Mouse (Mus musculus) cerebellum, adult (tissue): ENCODE data around the gene Gng2.
A peak's percentile ranks its signal among the peaks of the same experiment; 100 is the strongest.

ENCODE experiments used
- ATAC-seq: cut with Nextera tagmentation; 2 replicates; pipeline ENCODE4 v1.9.2; 2017; ENCODE audit warnings: mild to moderate bottlenecking, moderate library complexity, mixed read lengths; ENCODE audit not compliant: insufficient number of reproducible peaks, low FRiP score, low TSS enrichment

The Gng2 gene

GRCm38 (mm10) chr14:19977271-19978024 is at the start of gene Gng2:
Gene Gng2 (minus strand): TSS chr14:19977627.
- ATAC-seq, result peak; percentile 27

DNA sequence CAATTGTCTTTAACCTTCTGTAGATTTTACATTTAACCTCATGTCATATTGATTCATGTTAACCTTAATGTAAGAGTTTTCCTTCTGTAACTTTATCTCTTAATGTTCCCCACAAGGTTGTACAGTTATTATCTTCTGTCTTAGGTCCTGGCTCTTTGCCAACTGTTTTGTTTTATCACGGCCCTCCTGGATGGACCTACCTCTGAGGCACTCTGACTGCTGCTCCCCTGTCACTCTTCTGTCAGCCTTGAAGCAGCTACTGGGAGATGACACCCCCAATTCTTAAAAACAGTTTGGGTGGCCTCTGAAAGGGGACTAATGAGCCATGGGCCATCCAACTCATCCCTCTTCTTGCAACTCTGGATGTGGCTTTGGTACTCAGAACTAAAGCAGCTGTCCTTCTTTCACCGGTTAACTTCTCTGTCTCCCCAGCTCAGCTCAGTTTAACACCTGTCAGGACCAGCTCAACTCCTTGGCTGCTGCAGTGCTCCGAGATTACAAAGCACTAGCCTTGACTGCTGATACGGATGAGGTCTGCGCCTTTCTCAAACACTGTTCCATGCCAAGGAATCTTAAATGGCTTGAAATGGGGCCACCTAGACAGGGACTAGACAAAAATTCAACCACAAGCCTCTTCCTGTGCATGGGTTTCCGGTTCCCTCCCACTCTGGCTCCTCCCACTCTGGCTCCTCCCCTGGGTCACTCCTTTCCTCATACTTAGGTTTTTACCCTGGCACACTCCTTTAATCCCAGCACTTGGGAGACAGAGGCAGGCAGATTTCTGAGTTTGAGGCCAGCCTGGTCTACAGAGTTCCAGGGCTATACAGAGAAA is 47.7 kb upstream of the Gng2 start:
- no peak for ATAC-seq

GRCm38 (mm10) chr14:20023939-20024338 is 46.5 kb upstream of the Gng2 start:
- no peak for ATAC-seq

DNA sequence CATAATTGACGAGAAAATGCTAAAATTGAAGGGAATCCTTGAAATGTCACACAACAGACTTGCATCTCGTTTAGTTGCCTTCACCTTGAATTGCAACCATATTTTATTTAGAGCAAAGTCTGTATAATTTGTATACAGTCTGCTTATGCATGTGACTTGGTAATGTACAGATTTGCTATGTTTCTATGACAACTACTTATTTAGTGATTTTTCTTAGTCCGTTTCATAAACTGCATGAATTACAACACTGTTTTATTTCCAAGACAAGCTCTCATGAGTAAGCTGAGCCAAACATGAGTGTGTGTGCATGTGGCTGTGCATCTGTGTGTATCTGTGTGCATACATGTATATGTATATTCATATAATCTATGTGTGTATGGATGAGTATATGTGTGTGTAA is 42.1 kb upstream of the Gng2 start:
- no peak for ATAC-seq

GRCm38 (mm10) chr14:20012506-20013275 is 35.3 kb upstream of the Gng2 start:
- no peak for ATAC-seq

- ATAC-seq, result no peak
Measured at GRCm38 (mm10) chr14:20007446-20007845, 30.0 kb upstream of the Gng2 start.

- ATAC-seq, result no peak
Measured at GRCm38 (mm10) chr14:20004777-20005289, 27.4 kb upstream of the Gng2 start.

DNA sequence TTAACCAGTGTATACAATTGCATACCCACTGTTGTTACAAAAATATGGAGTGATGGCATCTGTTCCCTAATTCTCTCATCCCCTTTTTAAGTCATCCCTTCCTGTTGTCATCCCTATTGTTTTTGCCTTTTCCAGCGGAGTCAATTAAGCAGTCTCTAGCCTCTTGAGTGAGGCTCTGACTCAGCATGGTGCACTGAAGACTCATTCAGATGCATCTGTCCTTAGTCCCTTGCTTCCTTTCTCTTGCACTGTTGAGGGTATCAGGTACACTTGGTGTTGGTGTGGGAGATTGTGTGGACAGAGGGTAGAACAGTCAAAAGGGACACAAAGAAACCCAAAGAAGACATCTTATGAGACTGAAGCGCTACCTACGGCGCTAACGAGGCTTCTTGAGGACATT is 19.4 kb upstream of the Gng2 start:
- ATAC-seq, result no peak

- no peak for ATAC-seq
Measured at GRCm38 (mm10) chr14:19995943-19996342, 18.5 kb upstream of the Gng2 start.

- ATAC-seq, result no peak
Measured at GRCm38 (mm10) chr14:19994068-19994467, 16.6 kb upstream of the Gng2 start.

DNA sequence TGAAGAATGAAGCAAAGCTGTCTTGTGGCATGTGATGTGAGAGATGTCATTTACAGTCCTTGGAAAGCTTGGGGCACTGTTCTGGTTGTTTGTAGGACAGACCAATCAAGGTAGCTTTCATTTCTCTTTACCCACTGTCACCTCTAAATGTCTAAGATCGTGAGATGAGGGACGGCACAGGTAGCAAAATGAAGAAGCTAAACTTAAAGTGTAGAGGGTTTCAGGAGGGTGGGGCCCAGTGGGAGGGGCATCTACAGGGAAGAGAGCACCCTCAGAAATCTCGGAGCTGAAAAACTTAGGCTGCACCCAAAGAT is 16.1 kb upstream of the Gng2 start:
- ATAC-seq, result no peak

GRCm38 (mm10) chr14:19992873-19993569 is 15.6 kb upstream of the Gng2 start:
- no peak for ATAC-seq

- ATAC-seq, result no peak
Measured at GRCm38 (mm10) chr14:19991861-19992260, 14.4 kb upstream of the Gng2 start.

GRCm38 (mm10) chr14:19990436-19990993 is 13.1 kb upstream of the Gng2 start:
- no peak for ATAC-seq

GRCm38 (mm10) chr14:19988410-19988809 is 11.0 kb upstream of the Gng2 start:
- ATAC-seq, result no peak

DNA sequence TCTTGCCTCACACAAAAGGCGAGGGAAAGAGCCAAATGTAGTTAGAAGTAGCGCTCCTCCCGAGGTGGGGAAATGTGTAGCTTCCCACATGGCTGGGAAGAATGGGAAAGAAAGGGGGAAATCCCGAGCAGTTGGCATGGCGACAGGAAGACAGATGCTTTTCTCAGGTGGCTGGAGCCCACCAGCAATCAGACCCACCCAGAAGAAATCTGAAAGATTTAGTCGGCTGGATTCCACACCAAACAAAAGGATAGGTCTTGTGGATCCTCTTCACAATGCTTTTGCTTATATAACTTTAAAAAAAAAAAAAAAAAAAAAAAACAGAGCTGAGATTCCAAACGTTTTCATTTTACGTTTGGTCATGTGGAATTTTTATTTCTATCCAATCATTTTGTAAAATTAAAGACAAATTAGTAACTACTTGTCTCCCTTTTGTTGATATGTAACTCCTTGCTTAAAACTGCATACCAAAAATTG is 10.0 kb upstream of the Gng2 start:
- no peak for ATAC-seq

GRCm38 (mm10) chr14:19986614-19987357 is 9.4 kb upstream of the Gng2 start:
- ATAC-seq, result peak; percentile 80; the same call in 1 of the 2 replicates

GRCm38 (mm10) chr14:19985912-19986613 is 8.6 kb upstream of the Gng2 start:
- no peak for ATAC-seq
